Mouse (Mus musculus) right cerebral cortex, postnatal 36 days (tissue): ENCODE data around the gene Taar8a.
"Not testable (repeated sequence)": the region's sequence is repeated elsewhere in the genome, so short reads cannot be mapped to it uniquely, and the experiment has no call there.

ENCODE experiments used
- DNase-seq, 2 experiments: peaks; one replicate each; pipeline ENCODE4 v3.0.0; 2022; ENCODE audit warnings: low spot score in 2 of 2, mixed read lengths in 1 of 2

Gene Taar8a

DNA sequence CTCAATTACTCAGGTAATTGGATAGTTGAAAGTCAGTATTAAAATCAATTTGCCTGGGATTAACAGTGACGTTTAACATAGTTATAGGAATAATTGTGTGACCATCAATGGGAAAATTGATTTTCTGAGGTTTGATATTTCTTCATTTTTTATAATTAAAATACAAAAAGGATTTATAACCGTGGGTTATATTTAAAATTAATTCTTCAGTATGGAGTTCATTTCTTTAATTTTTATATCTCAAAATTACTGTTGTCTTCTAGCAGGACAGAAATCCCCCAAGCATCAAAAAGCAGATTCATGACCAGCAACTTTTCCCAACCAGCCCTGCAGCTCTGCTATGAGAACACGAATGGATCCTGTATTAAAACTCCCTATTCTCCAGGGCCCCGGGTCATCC is at the start of gene Taar8a:
Taar8a (plus strand) TSS at position 301 of the 400 bp plus-strand sequence.
- not testable (repeated sequence) for DNase-seq

- DNase-seq, result no peak
Observed at GRCm38 (mm10) chr10:24026922-24027321, 49.4 kb upstream of the Taar8a start, which contains the start of gene Taar7d. Gene Taar7d, plus strand, starts transcription at chr10:24027222.

DNA sequence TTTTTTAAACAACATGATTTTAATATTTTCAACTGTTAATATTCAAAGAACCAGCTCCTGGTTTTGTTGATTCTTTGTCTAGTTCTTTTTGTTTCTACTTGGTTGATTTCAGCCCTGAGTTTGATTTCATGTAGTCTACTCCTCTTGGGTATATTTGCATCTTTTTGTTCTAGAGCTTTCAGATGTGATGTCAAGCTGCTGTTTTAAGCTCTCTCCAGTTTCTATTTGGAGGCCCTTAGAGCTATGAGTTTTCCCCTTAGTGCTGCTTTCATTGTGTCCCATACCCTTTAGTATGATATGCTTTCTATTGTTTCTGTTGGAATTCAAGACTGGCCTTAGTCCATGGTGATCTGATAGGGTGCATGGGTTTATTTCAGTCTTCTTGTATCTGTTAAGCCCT is 45.0 kb upstream of the Taar8a start:
- DNase-seq, result no peak

DNA sequence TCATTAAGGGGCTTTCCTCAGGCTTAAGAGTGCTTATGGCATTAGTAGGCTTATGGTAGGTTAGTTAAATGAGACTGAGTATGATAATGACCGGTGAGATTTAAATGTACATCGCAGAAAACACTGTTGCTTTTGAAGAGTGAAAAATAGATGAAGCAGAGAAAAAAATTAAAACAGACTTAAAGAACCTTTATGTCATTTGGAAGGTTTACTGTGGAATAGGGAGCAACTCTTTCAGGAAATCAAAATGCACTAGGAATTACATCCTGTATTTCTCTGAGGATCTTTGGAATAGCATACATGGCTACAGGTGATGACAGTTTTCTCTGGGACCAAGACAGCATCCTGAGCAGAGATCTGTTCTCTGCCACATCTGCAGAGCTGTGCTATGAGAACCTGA is 39.0 kb upstream of the Taar8a start, which contains the start of gene Taar7e:
Taar7e (plus strand) TSS at position 301 of the 400 bp plus-strand sequence.
- DNase-seq, result no peak

DNA sequence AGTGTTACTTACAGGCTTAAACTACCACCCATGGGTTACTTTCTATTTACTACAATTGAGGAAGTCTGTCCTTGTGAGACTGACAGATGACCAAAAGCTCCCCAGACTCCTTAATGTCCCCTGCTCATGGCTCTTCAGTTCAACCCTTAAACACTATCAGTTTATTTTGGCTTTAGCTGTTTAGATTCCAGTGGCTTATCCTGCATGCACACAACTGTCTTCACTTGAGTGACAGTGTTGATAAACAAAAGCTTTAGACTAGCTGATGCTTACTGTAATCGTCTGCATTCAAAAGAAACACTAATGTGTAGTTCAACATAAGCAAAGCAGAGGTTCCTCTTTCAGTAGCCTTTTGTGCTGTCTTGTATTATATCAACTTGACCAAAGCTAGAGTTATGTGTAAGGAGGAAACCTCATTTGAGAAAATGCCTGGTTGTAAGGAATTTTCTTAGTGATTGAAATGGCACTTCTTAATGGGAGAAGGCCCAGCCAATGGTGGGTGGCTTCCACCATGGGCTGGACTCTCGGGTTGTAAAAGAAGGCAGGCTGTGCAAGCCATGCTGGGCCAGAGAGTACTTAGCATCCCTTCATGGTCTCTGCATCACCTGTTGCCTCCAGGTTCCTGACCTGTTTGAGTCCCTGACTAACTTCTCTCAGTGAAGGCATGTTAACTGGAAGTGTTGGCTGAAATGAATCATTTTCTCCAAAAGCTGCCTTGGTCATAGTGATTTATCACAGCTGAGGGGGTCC is 36.0 kb upstream of the Taar8a start:
- no peak for DNase-seq

DNA sequence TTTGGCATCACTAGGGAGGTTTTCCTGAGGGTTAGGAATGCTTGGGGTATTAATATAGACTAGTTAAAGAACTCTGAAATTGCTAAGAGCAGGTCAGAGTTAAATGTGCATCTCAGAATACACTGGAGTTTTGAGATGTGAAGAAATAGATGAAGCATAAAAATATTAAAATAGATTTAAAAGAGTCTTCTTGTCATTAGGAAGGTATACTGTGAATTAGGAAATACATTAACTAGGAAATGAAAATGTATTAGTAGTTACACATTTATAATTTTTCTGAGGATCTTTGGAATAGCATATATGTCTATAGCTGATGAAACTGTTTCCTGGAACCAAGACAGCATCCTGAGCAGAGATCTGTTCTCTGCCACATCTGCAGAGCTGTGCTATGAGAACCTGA is 27.1 kb upstream of the Taar8a start, which contains the start of gene Taar7f:
Taar7f (plus strand) TSS at position 301 of the 400 bp plus-strand sequence.
- no peak for DNase-seq

GRCm38 (mm10) chr10:24052039-24052438 is 24.3 kb upstream of the Taar8a start:
- no peak for DNase-seq

DNA sequence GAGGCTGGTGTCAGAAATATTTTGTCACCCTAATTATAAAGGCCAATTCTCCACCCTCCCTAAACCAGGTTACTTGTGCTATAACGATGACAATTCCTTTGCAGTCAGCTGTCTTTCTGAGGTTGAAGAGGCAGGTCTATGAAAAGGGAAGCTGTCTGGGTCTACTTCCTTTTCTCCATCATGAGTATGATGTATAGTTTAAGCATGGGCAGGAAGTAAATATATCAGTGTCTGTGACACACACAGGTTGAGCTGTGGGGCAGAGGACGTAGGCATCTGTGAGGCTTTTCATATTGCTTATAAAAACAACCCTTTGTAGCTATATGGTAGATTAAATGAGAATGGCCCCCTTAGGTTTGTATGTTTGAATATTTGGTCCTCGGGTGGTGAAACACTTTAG is 17.3 kb upstream of the Taar8a start:
- no peak for DNase-seq

GRCm38 (mm10) chr10:24074751-24075150 is 1.5 kb upstream of the Taar8a start:
- not testable (repeated sequence) for DNase-seq

DNA sequence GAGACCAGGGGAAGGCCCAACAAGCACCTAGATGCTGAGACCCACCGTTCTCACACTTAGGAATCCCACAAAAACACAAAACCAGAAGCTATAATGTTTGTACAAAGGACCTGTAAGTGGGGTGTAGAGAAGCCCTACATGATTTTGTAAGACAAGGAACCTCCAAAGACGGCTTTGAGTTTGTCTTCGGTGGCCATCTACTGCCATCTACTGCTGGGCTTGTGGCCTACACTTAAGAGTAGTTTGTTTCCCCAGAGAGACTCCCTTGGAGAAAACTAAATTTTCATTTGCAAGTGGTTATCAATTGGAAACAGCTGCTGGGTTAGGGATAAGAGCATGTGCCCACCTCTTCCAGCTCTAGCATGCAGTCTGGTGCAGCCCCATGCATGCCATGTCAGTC is 3.9 kb downstream of the Taar8a start:
- DNase-seq, result peak; percentile 3 to 5

DNA sequence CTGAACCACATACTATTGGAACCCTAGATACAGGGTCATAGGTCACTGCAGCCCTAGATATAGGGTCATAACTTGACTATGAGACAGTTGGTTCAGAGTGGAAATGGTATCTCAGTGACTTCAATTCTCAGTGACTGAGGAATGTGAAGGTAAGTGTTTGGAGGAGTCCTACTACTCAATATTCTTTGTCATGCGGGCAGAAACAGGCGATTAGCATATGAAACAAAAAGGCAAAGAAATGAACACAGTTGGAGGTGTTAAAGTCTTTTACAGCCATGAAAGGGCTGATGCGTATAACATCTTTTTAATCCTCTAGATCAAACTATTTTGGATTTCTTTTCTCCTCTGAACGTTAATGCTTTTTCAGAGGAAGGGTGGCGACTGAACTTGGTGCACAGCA is 9.6 kb downstream of the Taar8a start:
- DNase-seq, result no peak

DNA sequence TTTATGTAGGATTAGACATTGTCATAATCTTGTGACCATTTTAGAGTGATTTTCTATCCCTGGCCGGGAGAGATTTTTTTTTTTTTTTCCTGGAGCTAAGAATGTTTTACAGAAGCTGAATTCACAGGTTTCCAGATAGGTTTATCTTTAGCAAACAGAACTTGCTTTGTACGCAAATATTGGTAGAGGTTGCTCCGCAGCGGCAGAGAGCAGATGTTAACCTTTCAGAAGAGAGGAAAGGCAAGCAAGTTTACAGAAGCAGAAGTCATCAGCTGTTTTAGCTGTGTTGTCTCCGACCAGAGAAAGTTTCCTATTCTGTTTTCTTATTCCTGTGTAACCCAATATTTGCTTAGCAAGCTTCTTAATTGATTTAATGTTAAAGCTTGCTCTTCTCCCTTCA is 10.3 kb downstream of the Taar8a start:
- no peak for DNase-seq

DNA sequence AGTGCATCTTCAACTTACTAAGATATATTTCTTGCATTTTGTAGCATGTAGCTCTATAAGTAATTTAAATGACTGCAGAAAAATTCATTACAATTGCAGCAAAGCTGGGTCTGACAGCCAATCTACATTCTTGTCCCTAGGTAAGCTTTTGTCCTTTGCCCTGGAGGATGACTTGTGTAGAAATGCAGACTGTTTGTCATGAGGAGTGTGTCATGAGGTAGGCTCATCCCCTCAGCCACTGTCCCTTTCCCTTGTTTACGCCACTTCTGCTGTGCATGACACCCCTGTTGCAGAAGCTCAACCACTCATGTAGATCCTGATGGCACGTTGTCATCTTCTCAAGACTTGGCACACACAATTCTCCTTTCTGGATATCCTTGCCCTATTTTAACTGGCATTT is 10.9 kb downstream of the Taar8a start:
- DNase-seq, result no peak

GRCm38 (mm10) chr10:24092194-24092593 is 15.9 kb downstream of the Taar8a start, which contains the start of gene Taar8b:
Gene Taar8b, minus strand, starts transcription at chr10:24092294.
- DNase-seq, result no peak

- not testable (repeated sequence) for DNase-seq
Observed at GRCm38 (mm10) chr10:24097010-24097409, 20.7 kb downstream of the Taar8a start.

- DNase-seq, result not testable (repeated sequence)
Observed at GRCm38 (mm10) chr10:24101812-24102211, 25.5 kb downstream of the Taar8a start, which contains the start of gene Taar8c. Gene Taar8c, minus strand, starts transcription at chr10:24101912.

DNA sequence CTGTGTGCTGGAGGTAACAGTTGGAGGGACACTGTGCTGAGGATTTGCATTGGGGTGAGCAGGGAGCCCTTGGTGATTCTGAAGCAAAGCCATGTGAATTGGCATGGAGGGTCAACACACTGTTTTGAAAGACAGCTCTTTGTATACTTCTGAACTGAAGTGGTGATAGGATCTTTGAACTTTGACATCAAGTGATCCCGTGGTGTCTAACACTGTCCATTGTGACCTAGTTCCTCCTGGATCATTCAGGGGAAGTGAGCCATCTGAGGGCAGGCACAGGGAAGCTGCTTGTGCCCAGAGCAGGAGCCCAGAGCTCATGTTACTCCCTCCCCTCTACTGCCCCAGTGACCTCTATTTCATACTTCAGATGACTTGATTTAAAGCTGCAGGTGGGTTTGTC is 27.0 kb downstream of the Taar8a start:
- not testable (repeated sequence) for DNase-seq

DNA sequence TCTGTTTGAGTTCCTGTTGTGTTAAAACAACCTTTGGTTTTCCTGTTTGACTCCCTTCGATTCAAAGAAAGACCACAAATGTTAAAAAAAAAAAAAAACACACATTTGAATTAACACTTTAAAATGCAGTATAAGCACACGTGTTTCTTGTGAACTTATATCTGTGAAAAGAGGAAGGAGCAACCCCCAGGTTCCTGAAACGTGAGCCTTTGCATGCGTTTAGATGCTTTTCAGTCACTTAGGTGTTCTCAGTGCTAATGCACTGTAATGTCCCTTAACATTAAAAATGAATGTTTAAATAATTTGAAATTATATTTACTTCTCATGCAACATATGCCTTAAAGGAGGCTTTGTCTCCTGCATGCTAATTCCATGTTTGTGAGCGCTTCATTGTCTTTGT is 31.4 kb downstream of the Taar8a start:
- DNase-seq, result no peak

DNA sequence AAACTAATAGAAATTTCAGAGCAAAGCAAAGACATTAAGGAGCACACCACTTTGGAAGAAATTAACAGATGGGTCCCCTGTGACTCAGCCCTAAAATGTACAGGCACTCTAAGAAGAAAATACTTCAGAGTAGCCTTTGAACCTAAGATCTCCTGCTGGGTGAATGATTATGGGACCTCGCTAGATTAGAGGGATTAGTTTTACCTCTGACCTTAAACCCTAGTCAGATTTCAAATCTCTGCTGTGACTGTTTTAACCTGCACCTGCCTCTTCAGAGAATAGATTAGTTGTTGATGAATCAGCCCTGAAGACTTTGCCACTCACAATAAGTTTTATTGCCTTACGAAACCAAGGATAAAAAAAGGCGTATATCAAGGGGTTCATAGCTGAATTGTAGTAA is 31.9 kb downstream of the Taar8a start:
- no peak for DNase-seq

GRCm38 (mm10) chr10:24109434-24109833 is 33.1 kb downstream of the Taar8a start, which contains the start of gene Taar9:
Gene Taar9, minus strand, starts transcription at chr10:24109534.
- DNase-seq, result not testable (repeated sequence)

- no peak for DNase-seq
Observed at GRCm38 (mm10) chr10:24111116-24111778, 34.9 kb downstream of the Taar8a start.
